Mouse (Mus musculus) cerebellum, adult 2 months (tissue): ENCODE data around the gene Agbl1. TPM values are rescaled to one million over a fixed set of nuclear protein-coding genes. Genes with fewer than 3 reads are reported as not detected.

ENCODE experiments used
- DNase-seq, 2 experiments: peaks; one replicate each; pipeline ENCODE4 v3.0.0; 2021
- H3K27ac ChIP-seq: fragments of 200-500 bp; 2 replicates; pipeline ENCODE4 v1.5.1; 2012; ENCODE audit warnings: low read length, control low read depth, inconsistent platforms; ENCODE audit not compliant: insufficient read depth
- H3K27me3 ChIP-seq: fragments of 200-500 bp; 2 replicates; pipeline ENCODE4 v1.6.1; 2012; ENCODE audit warnings: inconsistent platforms, mild to moderate bottlenecking, low read length, moderate library complexity; ENCODE audit not compliant: control insufficient read depth, insufficient read depth
- H3K4me1 ChIP-seq: fragments of 200-500 bp; 2 replicates; pipeline ENCODE4 v1.6.1; 2011; ENCODE audit warnings: low read length; ENCODE audit not compliant: control insufficient read depth, insufficient read depth
- H3K4me3 ChIP-seq: fragments of 200-500 bp; replicated peaks from 2 replicates; pipeline ENCODE3; 2011; ENCODE audit warnings: mild to moderate bottlenecking, low read depth, low read length, control low read depth; ENCODE audit not compliant: insufficient read depth
- CTCF ChIP-seq: fragments of 200-500 bp; IDR thresholded peaks from 2 replicates; pipeline ENCODE4 v1.5.1; 2011; ENCODE audit warnings: low read depth, mild to moderate bottlenecking, control low read depth, low read length, moderate library complexity, borderline replicate concordance; ENCODE audit not compliant: insufficient read depth
- POLR2A ChIP-seq: fragments of 200-500 bp; IDR thresholded peaks from 2 replicates; pipeline ENCODE4 v1.6.1; 2011; ENCODE audit warnings: low read length, control low read depth, borderline replicate concordance; ENCODE audit not compliant: insufficient read depth
- whole genome bisulfite sequencing: fragments of 180-500 bp; shearing (Covaris S2); methylation state at CpG from one replicate; pipeline ENCODE4 v1.1.7; 2018; 5-methylcytosine and 5-hydroxymethylcytosine counted together
- polyA plus RNA-seq: library from polyadenylated mRNA; depleted of rRNA; stranded (reverse); fragments of >200 nt; gene quantifications from 2 replicates; pipeline ENCODE4 v1.2.3, GENCODE M21; 2012

Agbl1 gene
- polyA plus RNA-seq, 1 experiment = 0.05 TPM

- Histone ChIP-seq H3K27ac (no peak overlapping the region), H3K4me1 (no peaks in the 10 kb centered on the region), H3K4me3 (no peak overlapping the region), H3K27me3 (no peaks in the 10 kb centered on the region)
- no peak for DNase-seq
- TF ChIP-seq POLR2A (no peak), CTCF (no peak)
- WGBS = 41% methylated on average over 10 of the region's 10 CpGs
Observed at GRCm38 (mm10) chr7:76353469-76353868, 123.8 kb downstream of the Agbl1 start.

GRCm38 (mm10) chr7:76354510-76354909 lies 124.8 kb downstream of the Agbl1 start:
- Histone ChIP-seq H3K4me1 (no peaks in the 10 kb centered on the region), H3K4me3 (no peak overlapping the region), H3K27me3 (no peaks in the 10 kb centered on the region), H3K27ac (no peak overlapping the region)
- TF ChIP-seq CTCF (no peak), POLR2A (no peak)
- WGBS = 12% methylated on average over 3 of the region's 3 CpGs
- peak in 1 of 2 experiments; percentile 13 for DNase-seq

- WGBS = 70% methylated on average over 4 of the region's 4 CpGs
- TF ChIP-seq CTCF = no peak
- no peak for TF ChIP-seq POLR2A
- H3K4me1 ChIP-seq = peaks cover 3% of the 10 kb centered on the region; the same call in 1 of the 2 replicates
- no peak for DNase-seq
- no peak overlapping the region for H3K27ac ChIP-seq
- no peak overlapping the region for H3K4me3 ChIP-seq
- no peaks in the 10 kb centered on the region for H3K27me3 ChIP-seq
Observed at GRCm38 (mm10) chr7:76371269-76371668, 141.6 kb downstream of the Agbl1 start.

- DNase-seq = no peak
- H3K4me1 ChIP-seq = no peaks in the 10 kb centered on the region
- no peak overlapping the region for H3K27ac ChIP-seq
- no peak for TF ChIP-seq POLR2A
- no peak for TF ChIP-seq CTCF
- no peak overlapping the region for H3K4me3 ChIP-seq
- WGBS = 68% methylated on average over 3 of the region's 3 CpGs
- H3K27me3 ChIP-seq = no peaks in the 10 kb centered on the region
Observed at GRCm38 (mm10) chr7:76379493-76379892, 149.8 kb downstream of the Agbl1 start.

GRCm38 (mm10) chr7:76381986-76382385 lies 152.3 kb downstream of the Agbl1 start:
- no peaks in the 10 kb centered on the region for H3K27me3 ChIP-seq
- 83% methylated on average over 2 of the region's 2 CpGs for WGBS
- H3K27ac ChIP-seq = no peak overlapping the region
- TF ChIP-seq CTCF (no peak), POLR2A (no peak)
- H3K4me1 ChIP-seq = no peaks in the 10 kb centered on the region
- H3K4me3 ChIP-seq = no peak overlapping the region
- no peak for DNase-seq

- 85% methylated on average over 5 of the region's 5 CpGs for WGBS
Observed at GRCm38 (mm10) chr7:76389240-76389639, 159.6 kb downstream of the Agbl1 start.

GRCm38 (mm10) chr7:76392296-76392940 lies 162.7 kb downstream of the Agbl1 start:
- WGBS = 27% methylated on average over 15 of the region's 15 CpGs
- no peak overlapping the region for H3K4me3 ChIP-seq
- no peaks in the 10 kb centered on the region for H3K4me1 ChIP-seq
- H3K27ac ChIP-seq = no peak overlapping the region
- DNase-seq = no peak
- TF ChIP-seq POLR2A = no peak
- no peak for TF ChIP-seq CTCF
- H3K27me3 ChIP-seq = no peaks in the 10 kb centered on the region

More at GRCm38 (mm10) chr7:76389240-76389639, 159.6 kb downstream of the Agbl1 start:
- Histone ChIP-seq H3K4me1 (no peaks in the 10 kb centered on the region), H3K4me3 (no peak overlapping the region), H3K27me3 (no peaks in the 10 kb centered on the region), H3K27ac (no peak overlapping the region)
- TF ChIP-seq CTCF (no peak), POLR2A (no peak)
- DNase-seq = no peak
